Mouse (Mus musculus) naive thymus-derived CD4-positive, alpha-beta T cell, adult 2 months (primary cell): ENCODE measurements around the gene Zbtb20.

Experiments
- DNase-seq: peaks from one replicate; pipeline ENCODE4 v3.0.0-alpha.2; 2011; ENCODE audit warnings: low read depth

The Zbtb20 gene

DNA sequence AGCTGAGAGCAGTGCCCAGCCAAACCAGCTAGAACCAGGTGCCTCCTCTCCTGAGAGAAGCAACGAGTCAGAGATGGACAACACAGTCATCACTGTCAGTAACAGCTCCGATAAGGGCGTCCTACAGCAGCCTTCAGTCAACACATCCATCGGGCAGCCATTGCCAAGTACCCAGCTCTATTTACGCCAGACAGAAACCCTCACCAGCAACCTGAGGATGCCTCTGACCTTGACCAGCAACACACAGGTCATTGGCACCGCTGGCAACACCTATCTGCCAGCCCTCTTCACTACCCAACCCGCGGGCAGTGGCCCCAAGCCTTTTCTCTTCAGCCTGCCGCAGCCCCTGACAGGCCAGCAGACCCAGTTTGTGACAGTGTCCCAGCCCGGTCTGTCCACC lies 734.7 kb downstream of the Zbtb20 start:
- no peak for DNase-seq

- no peak for DNase-seq
Observed at GRCm38 (mm10) chr16:43616348-43616747, 740.7 kb downstream of the Zbtb20 start.

- DNase-seq: no peak
Observed at GRCm38 (mm10) chr16:43617346-43617745, 741.7 kb downstream of the Zbtb20 start.

DNA sequence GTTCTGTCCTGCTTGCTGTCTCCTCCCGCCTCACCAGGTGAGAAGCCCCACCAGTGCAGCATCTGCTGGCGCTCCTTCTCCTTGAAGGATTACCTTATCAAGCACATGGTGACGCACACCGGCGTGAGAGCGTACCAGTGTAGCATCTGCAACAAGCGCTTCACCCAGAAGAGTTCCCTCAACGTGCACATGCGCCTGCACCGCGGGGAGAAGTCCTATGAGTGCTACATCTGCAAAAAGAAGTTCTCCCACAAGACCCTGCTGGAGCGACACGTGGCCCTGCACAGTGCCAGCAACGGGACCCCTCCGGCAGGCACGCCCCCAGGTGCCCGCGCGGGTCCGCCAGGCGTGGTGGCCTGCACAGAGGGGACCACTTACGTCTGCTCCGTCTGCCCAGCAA lies 742.6 kb downstream of the Zbtb20 start:
- DNase-seq: no peak

DNA sequence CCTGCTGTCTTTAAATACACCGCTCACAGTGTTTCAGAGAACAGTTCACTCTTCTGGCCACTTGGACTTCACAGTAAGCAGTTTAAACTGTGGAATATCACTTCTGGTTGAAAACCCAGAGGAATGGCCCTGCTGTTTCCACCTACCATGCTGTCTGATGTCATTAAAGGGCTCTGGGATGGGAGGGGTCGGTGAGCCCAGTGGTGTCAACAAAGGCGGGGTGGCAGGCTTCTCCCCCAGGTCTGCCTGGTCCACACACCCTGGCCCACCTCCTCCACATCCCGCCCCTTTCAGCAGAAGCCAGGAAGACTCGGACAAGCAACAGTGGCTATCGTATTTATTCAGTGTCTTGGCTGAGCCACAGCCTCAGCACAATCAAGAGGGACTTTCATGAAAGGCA lies 743.6 kb downstream of the Zbtb20 start:
- DNase-seq: no peak

- no peak for DNase-seq
Observed at GRCm38 (mm10) chr16:43620359-43620758, 744.7 kb downstream of the Zbtb20 start.

GRCm38 (mm10) chr16:43623315-43624000 lies 747.8 kb downstream of the Zbtb20 start:
- no peak for DNase-seq

- peak; percentile 62 for DNase-seq
Observed at GRCm38 (mm10) chr16:43624876-43625275, 749.2 kb downstream of the Zbtb20 start.

DNA sequence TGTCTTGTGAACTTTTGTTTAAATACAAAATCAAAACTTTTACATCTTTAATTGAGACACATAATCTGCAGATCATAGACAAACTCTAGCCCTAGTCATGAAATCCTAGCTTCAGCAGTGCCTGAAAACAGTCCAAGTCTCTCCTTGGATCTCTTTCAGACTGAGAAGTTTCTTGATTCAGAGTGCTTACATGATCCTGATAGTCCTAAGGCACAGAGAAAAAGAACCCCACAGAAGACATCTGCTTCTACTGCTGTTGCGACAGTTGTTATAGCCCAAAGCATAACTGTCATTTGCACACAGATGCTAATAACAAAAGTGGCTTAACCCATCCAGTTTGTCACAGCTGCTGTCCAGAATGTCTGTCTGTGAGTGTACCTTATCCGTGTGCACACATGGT lies 749.6 kb downstream of the Zbtb20 start:
- no peak for DNase-seq

- DNase-seq: peak; percentile 13
Observed at GRCm38 (mm10) chr16:43625956-43626355, 750.3 kb downstream of the Zbtb20 start.

- no peak for DNase-seq
Observed at GRCm38 (mm10) chr16:43628662-43629061, 753.0 kb downstream of the Zbtb20 start.

GRCm38 (mm10) chr16:43631758-43632157 lies 756.1 kb downstream of the Zbtb20 start:
- DNase-seq: no peak

DNA sequence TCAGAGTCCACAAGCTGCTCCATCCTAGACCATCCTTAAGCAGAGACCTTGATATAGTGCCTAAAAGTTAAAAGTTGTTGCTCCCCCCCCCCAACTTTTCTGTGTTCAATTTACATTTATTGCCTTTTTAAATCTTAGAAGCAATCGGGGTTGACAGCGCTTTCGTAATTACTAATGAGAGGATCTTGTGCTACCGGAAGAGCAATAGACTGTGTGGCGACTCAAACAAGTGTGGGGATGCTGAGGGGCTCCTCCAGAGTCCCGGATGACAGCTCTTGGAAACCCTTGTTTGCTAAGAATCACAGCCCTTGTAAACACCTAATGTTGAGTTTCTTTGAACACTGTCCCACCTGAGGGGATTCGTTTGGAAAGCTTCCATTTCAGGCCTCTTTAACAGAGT lies 758.4 kb downstream of the Zbtb20 start:
- no peak for DNase-seq

DNA sequence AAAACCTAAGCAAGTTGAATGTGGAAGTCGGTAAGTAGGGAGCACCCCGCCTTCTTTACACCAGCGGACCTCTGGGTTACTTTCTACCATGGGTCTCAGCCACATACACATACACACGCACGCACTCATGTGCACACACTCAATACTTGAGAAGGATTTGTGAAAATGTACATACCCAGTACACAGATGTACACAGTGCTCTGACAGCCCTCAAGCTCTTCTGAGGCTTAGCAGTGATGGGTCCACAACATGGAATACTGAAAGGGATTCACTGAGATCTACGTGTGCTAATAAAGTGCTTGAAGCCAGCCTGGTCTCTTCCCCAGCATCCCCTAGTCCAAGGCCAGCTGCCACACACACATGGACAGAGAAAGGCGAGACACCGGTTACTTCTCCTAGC lies 761.6 kb downstream of the Zbtb20 start:
- no peak for DNase-seq

DNA sequence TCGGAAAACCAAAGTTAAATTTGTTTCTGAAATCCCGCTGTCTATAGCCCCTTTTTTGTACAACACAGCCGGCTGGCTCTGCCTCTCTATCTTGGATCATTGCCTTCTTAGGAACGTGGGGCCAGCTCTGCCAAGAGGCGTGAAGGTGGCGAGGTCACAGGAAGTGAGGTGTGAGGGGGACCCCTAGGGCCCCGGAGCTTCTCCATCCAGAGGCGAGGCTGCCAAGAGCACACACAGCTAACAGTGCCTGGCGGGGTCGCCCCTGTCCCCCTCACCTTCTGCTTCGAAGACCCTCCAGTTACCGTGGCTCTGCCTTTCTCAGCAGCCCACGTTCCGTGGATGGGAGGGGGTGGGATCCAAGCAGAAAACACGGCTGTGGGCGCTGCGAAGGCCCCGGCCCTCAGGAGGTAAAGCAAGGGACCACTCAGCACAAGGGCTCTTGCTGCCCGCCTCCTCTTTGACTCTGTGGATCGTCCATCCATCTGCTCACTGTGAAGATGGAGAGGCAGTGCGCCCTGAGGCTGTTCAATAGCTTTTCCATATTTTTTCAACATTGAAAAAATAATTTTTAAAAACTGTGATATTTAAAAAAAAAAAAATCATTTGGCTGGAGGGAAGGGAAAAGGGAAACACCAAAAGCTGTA lies 762.8 kb downstream of the Zbtb20 start:
- no peak for DNase-seq

DNA sequence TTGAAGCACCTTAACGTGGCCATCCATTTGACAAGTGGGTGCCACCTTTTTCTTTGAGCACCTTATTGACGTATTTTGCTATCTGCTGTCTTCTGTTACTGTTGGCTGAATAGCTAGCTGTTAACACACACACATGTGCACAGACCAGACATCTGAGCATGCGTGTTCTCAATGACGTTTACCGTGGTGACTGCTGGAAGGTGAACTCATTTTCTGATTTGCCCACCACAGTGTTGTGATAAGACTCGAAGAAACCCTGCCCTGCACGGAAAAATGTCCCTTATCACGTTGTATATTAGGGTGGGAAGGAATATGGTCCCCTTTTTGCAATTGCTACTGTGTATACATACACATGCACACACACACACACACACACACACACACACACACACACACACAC lies 765.5 kb downstream of the Zbtb20 start:
- no peak for DNase-seq

- no peak for DNase-seq
Observed at GRCm38 (mm10) chr16:43645879-43646278, 770.2 kb downstream of the Zbtb20 start.

- no peak for DNase-seq
Observed at GRCm38 (mm10) chr16:43646943-43647342, 771.3 kb downstream of the Zbtb20 start.

- no peak for DNase-seq
Observed at GRCm38 (mm10) chr16:43647641-43648040, 772.0 kb downstream of the Zbtb20 start.

DNA sequence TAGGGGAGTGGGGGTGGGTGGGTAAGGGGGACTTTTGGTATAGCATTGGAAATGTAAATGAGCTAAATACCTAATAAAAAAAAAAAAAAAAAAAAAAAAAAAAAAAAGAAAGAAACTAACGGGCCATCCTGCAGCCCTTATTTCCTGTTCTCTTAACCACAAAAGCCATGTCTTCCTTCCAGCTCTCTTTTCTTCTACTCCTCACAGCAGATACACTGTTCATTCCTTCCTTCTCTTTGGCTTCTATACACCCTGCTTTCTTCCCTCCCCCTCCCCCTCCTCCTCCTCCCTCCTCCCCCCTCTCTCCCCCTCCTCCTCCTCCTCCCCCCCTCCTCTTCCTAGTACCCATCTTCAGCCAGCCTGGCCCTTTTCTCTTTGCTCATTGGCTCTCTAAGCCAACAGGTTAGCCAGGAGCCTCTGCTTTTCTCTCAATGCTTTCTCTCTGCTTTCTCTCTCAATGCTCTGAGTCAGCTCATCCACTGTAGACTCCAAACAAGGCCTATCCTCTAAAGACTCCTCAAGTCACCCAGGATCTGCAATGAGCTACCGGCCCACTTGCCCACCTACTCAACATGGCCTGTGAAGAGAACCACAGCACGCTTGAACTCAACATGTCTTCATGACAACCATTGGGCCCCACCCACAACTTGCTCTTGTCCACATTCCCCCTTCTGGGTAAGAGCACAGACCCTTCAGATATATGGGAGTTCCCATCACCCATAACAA lies 774.8 kb downstream of the Zbtb20 start:
- DNase-seq: peak; percentile 32

DNA sequence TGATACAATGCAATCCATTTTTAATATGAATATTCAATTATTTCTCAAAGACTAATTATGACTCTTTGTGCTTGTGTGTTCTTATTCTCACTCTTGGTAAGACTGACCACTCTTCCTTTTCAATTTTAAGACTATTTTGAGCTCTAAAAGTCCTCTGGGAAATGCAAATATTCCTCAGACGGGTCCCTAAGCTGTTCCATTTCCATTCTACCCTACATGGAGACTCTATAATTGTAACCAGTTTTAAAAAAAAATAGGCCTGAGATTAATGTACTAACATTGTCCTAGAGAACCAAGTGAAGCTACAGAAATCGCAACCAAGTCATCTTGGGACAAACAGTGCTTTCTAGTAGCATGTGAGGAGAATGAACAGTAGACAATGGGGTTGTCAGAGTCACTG lies 777.6 kb downstream of the Zbtb20 start:
- no peak for DNase-seq

GRCm38 (mm10) chr16:43654269-43654668 lies 778.6 kb downstream of the Zbtb20 start:
- DNase-seq: no peak

DNA sequence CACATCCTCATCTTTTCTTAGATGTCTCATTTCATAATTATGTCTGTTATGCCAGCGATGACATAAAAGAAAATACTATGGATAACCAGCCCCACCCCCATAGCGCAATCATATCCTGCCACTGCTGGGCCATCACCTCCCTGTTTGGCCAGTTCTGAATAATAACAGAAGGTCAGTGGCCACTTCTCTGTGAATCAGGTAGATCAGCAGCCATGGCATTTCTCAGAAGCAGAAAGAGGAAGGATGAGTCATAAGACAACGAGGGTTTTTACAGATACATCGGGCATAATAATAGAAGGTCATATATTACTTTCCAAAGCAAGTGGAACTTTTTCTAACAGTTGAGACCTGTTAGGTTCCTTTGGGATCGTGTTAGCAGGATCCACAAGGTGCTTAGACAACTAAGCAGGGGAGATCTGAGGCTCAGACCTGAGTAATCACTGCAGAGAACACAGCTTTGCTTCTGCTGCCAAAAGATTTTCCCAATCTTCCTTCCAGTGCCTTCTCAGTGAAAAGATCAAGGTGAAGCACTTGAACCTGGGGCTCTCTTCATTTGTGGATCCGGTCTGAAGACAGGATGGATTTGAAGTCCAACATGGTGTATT lies 779.6 kb downstream of the Zbtb20 start:
- DNase-seq: no peak
